Mouse (Mus musculus): Measurements from ENCODE around the gene Neurod1. TPM values are rescaled to one million over a fixed set of nuclear protein-coding genes. Genes with fewer than 3 reads are reported as not detected.
A peak's percentile ranks its signal among the peaks of the same experiment; 100 is the strongest.

The Neurod1 gene
- polyA plus RNA-seq (2015; fragmentation: Nextera tagmentation; extraction: Ambion mirVana), result 50.7 and 53.7 TPM in 2 replicates

GRCm38 (mm10) chr2:79456575-79457349 is at the start of gene Neurod1, which contains the start of gene Cerkl:
Neurod1 (minus strand) TSS chr2:79456751.
Cerkl (minus strand) TSS chr2:79456785.
- peak within 1 kb of the TSS; percentile 89 for H3K27ac ChIP-seq
- under 1% methylated on average over 38 of the region's 42 CpGs for WGBS
- H3K4me1 ChIP-seq (replicated peaks), result peaks cover 62% of the 10 kb centered on the region
- peak within 1 kb of the TSS; percentile 73 for H3K4me2 ChIP-seq
- peak within 1 kb of the TSS; percentile 76 for H3K9ac ChIP-seq
- H3K27me3 ChIP-seq, result peaks cover 54% of the 10 kb centered on the region
- ATAC-seq (ENCODE audit: low FRiP score), result peak; percentile 86
- H3K36me3 ChIP-seq, result no peaks in the 10 kb centered on the region
- peak within 1 kb of the TSS; percentile 53 for H3K4me3 ChIP-seq
- H3K9me3 ChIP-seq, result no peaks in the 10 kb centered on the region

- 28% methylated on average over 10 of the region's 10 CpGs for WGBS
- H3K36me3 ChIP-seq, result no peaks in the 10 kb centered on the region
- no peak overlapping the region for H3K9ac ChIP-seq
- no peaks in the 10 kb centered on the region for H3K9me3 ChIP-seq
- peak; percentile 87 for ATAC-seq (ENCODE audit: low FRiP score)
- 0 out of 2 replicates have a peak, but pooled peaks cover 6% of the 10 kb centered on the region for H3K27me3 ChIP-seq
- H3K4me3 ChIP-seq, result no peak overlapping the region
- no peaks in the 10 kb centered on the region for H3K4me1 ChIP-seq (replicated peaks)
- no peak overlapping the region for H3K4me2 ChIP-seq
- H3K27ac ChIP-seq, result no peak overlapping the region
Observed at GRCm38 (mm10) chr2:79498990-79499755, 42.6 kb upstream of the Neurod1 start.

DNA sequence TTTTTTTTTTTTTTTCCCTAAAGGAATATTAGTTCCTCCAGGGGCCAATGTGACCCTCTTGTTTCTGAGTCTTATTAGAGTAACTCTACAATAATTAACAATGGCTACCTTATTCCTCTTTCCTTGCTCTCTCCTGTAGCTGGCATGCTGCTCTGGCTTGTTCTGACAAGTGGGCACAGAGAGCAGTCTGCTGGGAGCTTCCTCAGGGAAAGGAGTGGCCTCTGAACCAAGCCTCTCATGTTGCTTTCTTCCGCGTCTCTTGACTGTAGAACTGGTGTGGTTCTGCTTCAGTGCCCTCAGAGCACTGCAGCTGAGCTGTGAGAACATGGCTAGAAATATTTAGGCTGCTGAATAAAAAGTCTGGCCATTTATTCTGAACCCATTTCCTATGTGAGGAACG is 28.6 kb upstream of the Neurod1 start:
- WGBS, result 66% methylated on average over 3 of the region's 3 CpGs
- Histone ChIP-seq H3K4me3 (no peak overlapping the region), H3K9me3 (no peaks in the 10 kb centered on the region), H3K27me3 (no peaks in the 10 kb centered on the region), H3K4me2 (no peak overlapping the region), H3K36me3 (no peaks in the 10 kb centered on the region), H3K4me1 (replicated peaks) (no peaks in the 10 kb centered on the region), H3K27ac (no peak overlapping the region), H3K9ac (no peak overlapping the region)
- no peak for ATAC-seq (ENCODE audit: low FRiP score)

DNA sequence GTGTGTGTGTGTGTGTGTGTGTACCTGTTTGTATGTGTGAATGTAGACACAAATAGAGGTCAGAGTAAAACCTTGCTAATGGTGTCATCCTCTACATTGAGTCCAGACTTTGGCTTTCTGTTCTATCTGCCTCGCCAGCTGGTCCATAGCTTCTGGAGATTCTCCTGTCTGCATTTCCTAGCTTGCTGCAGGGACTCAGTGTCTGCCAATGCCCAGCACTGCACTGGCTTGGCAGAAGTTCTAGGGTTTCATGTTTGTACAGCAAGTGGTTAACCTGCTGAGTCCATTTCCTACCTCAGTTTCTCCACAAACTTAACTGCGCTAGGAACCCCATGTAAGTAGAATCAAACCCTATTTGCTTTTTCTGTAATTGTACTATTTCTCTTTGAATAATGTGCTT is 26.0 kb upstream of the Neurod1 start:
- whole genome bisulfite sequencing, result 89% methylated on average over 2 of the region's 2 CpGs
- Histone ChIP-seq H3K27me3 (no peaks in the 10 kb centered on the region), H3K4me2 (no peak overlapping the region), H3K9ac (no peak overlapping the region), H3K36me3 (no peaks in the 10 kb centered on the region), H3K9me3 (no peaks in the 10 kb centered on the region), H3K4me1 (replicated peaks) (no peaks in the 10 kb centered on the region), H3K4me3 (no peak overlapping the region), H3K27ac (no peak overlapping the region)
- no peak for ATAC-seq (ENCODE audit: low FRiP score)

DNA sequence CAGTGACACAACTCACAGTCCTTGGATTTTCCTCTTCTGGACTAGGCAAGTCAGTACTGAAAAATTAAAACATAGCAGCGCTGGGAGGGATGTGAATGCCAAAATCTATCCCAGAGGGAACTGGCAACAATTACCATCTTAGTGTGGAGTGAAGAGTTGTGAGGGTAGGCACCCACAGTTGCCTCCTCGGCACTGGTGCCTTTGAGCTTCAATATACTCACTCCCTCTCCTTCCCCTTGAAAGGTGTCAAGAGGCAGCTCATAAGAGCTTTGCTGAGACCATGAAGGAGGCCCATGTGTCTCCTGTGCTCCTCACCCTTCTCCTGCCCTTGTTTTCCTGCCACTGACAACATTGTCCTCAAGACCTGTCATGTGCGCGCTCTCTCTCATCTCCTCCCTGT is 5.9 kb upstream of the Neurod1 start:
- WGBS, result 87% methylated on average over 4 of the region's 4 CpGs
- Histone ChIP-seq H3K27ac (no peak overlapping the region), H3K9ac (no peak overlapping the region)

DNA sequence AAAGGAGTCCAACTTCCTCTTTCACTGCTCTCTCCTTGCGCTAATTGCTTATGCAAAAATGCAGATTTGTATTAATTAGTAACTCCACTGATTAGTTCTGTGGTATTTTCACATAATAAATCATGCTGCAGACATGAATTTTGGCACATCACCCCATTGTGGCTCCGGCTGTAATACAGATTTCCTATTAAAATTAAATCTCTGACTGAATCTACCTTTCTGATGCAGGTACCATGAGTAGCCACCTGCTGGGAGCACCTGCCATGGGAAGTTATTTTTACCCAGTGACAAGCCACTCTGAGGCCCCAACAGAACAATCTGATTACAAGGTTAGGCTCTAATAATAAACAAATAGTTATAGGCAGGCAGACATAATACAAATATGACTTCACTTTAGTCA is 5.3 kb upstream of the Neurod1 start:
- H3K9ac ChIP-seq, result no peak overlapping the region
- peaks cover 34% of the 10 kb centered on the region for H3K4me1 ChIP-seq (replicated peaks)
- no peaks in the 10 kb centered on the region for H3K36me3 ChIP-seq
- WGBS, result 75% methylated on average over 2 of the region's 2 CpGs
- no peak overlapping the region for H3K27ac ChIP-seq
- H3K27me3 ChIP-seq, result peaks cover 57% of the 10 kb centered on the region
- ATAC-seq (ENCODE audit: low FRiP score), result no peak
- no peak overlapping the region for H3K4me2 ChIP-seq
- H3K4me3 ChIP-seq, result no peak overlapping the region
- no peaks in the 10 kb centered on the region for H3K9me3 ChIP-seq

More for the DNA sequence above, 5.9 kb upstream of the Neurod1 start:
- no peaks in the 10 kb centered on the region for H3K9me3 ChIP-seq
- peaks cover 29% of the 10 kb centered on the region for H3K4me1 ChIP-seq (replicated peaks)
- H3K36me3 ChIP-seq, result no peaks in the 10 kb centered on the region
- no peak for ATAC-seq (ENCODE audit: low FRiP score)
- H3K27me3 ChIP-seq, result peaks cover 53% of the 10 kb centered on the region
- H3K4me3 ChIP-seq, result no peak overlapping the region
- H3K4me2 ChIP-seq, result no peak overlapping the region

DNA sequence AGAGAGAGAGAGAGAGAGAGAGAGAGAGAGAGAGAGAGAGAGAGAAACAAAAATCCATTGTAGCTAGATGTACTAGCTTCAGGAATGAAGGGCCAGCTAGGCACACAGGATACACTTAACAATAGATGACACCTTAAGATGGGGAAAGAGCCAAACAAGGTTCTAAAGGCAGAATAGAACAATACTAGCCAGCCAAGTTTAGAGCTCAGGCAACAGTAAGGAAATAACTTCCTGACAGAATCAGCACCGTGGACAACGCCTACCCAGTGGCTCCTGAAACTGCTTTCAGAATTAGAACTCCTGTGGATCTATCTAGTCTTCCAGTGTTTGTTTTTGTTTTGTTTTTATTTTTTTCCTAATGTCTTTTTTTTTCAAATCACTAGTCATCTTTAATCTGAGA is 4.0 kb upstream of the Neurod1 start:
- no peak for ATAC-seq (ENCODE audit: low FRiP score)
- peaks cover 61% of the 10 kb centered on the region for H3K27me3 ChIP-seq
- no peak overlapping the region for H3K9ac ChIP-seq
- no peak overlapping the region for H3K4me3 ChIP-seq
- H3K4me1 ChIP-seq (replicated peaks), result peaks cover 43% of the 10 kb centered on the region
- WGBS, result 6% methylated on average over 2 of the region's 2 CpGs
- H3K27ac ChIP-seq, result peak overlapping the region; percentile 74; the same call in 1 of the 2 replicates
- H3K4me2 ChIP-seq, result no peak overlapping the region; the same call in 1 of the 2 replicates
- no peaks in the 10 kb centered on the region for H3K36me3 ChIP-seq
- H3K9me3 ChIP-seq, result no peaks in the 10 kb centered on the region

DNA sequence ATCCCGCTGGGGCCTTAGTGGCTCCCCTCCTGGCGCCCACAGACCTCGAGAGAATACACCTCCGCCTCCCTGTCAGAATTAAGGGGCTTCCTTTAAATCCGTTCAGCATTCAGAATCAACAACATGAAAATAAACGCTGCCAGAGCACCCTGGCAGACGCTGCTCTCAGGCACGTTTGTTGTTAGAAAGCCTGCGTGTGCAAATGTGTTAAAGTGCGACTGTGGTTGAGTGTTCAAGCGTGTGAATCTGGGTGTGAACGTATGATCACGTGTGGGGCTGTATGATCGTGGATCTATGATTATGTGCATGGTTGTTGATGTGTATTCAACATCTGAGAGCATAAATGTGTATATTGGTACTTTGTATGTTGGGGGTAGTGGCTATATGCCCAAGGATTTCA is 3.6 kb upstream of the Neurod1 start:
- Histone ChIP-seq H3K4me2 (peak overlapping the region; percentile 52), H3K4me1 (replicated peaks) (peaks cover 48% of the 10 kb centered on the region), H3K27ac (peak overlapping the region; percentile 74), H3K9me3 (no peaks in the 10 kb centered on the region), H3K27me3 (peaks cover 66% of the 10 kb centered on the region), H3K4me3 (peak overlapping the region; percentile 23), H3K9ac (peak overlapping the region; percentile 59), H3K36me3 (no peaks in the 10 kb centered on the region)
- WGBS, result 4% methylated on average over 14 of the region's 14 CpGs
- ATAC-seq (ENCODE audit: low FRiP score), result no peak

GRCm38 (mm10) chr2:79459061-79460045 is 2.8 kb upstream of the Neurod1 start:
- H3K36me3 ChIP-seq, result no peaks in the 10 kb centered on the region
- H3K4me2 ChIP-seq, result peak overlapping the region; percentile 52
- peaks cover 55% of the 10 kb centered on the region for H3K4me1 ChIP-seq (replicated peaks)
- ATAC-seq (ENCODE audit: low FRiP score), result no peak
- 1% methylated on average over 44 of the region's 44 CpGs for WGBS
- peak overlapping the region; percentile 59 for H3K9ac ChIP-seq
- H3K27ac ChIP-seq, result peak overlapping the region; percentile 74
- H3K4me3 ChIP-seq, result peak overlapping the region; percentile 23
- H3K27me3 ChIP-seq, result peaks cover 73% of the 10 kb centered on the region
- no peaks in the 10 kb centered on the region for H3K9me3 ChIP-seq

GRCm38 (mm10) chr2:79457932-79458331 is 1.4 kb upstream of the Neurod1 start:
- H3K4me3 ChIP-seq, result no peak overlapping the region
- H3K4me2 ChIP-seq, result no peak overlapping the region
- ATAC-seq (ENCODE audit: low FRiP score), result no peak
- H3K9me3 ChIP-seq, result no peaks in the 10 kb centered on the region
- WGBS, result 18% methylated on average over 3 of the region's 3 CpGs
- no peak overlapping the region for H3K9ac ChIP-seq
- no peaks in the 10 kb centered on the region for H3K36me3 ChIP-seq
- peaks cover 62% of the 10 kb centered on the region for H3K4me1 ChIP-seq (replicated peaks)
- H3K27me3 ChIP-seq, result peaks cover 65% of the 10 kb centered on the region
- no peak overlapping the region for H3K27ac ChIP-seq

- H3K4me1 ChIP-seq (replicated peaks), result peaks cover 62% of the 10 kb centered on the region
- H3K27me3 ChIP-seq, result peaks cover 60% of the 10 kb centered on the region
- 0 out of 2 replicates have a peak overlapping the region, but pooled peaks have one; percentile 55 for H3K27ac ChIP-seq
- peak overlapping the region; percentile 73; the same call in 1 of the 2 replicates for H3K4me2 ChIP-seq
- no peaks in the 10 kb centered on the region for H3K36me3 ChIP-seq
- H3K4me3 ChIP-seq, result no peak overlapping the region
- no peak overlapping the region for H3K9ac ChIP-seq
- ATAC-seq (ENCODE audit: low FRiP score), result no peak
- 54% methylated on average over 3 of the region's 3 CpGs for WGBS
- H3K9me3 ChIP-seq, result no peaks in the 10 kb centered on the region
Observed at GRCm38 (mm10) chr2:79457434-79457833, 883 bp upstream of the Neurod1 start.
